Mouse (Mus musculus): ENCODE measurements at regions not wholly inside any gene's neighbourhood (a gene's known extent, or its start where the extent isn't known, plus 50 kb on each side); places are given as distances from the start of the nearest gene placed in this dataset.

DNA sequence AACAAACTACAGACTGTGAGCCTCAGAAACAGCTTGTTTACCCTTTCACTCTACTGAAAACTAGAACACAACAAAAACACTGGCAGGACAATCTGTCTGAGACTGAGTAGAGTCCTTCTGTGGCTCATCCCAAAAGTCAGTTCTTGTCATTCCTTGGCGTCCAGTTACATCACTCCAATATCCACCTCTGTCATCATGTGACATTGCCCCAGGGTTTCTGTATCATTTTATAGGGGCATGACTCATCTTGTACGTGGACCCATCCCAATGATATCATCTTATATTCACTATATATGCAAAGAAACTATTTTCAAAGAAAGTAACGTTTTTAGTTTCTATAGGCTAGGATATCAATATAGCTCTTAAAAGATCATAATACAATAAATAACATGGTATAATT, 152.3 kb downstream of the Dkk2 start:
- Histone ChIP-seq H3K4me3 (ENCODE audit: insufficient read depth in 1 of 2, low read depth in 1 of 2, low read length in 2 of 2, poor library complexity in 1 of 2, severe bottlenecking in 1 of 2) (no peak overlapping the region), H3K9ac (ENCODE audit: insufficient read depth, low read depth, low read length, poor library complexity, severe bottlenecking) (no peak overlapping the region), H3K27ac (ENCODE audit: insufficient read depth, low read depth, low read length, poor library complexity, severe bottlenecking) (no peak overlapping the region), H3K9me3 (ENCODE audit: control insufficient read depth, insufficient read depth, low read depth, low read length) (no peaks in the 10 kb centered on the region), H3K36me3 (ENCODE audit: control insufficient read depth, insufficient read depth, low read length, poor library complexity, severe bottlenecking) (no peaks in the 10 kb centered on the region), H3K4me1 (ENCODE audit: control insufficient read depth in 2 of 2, insufficient read depth in 2 of 2, low read length in 2 of 2, poor library complexity in 1 of 2) (no peaks in the 10 kb centered on the region)
- no peak for DNase-seq (ENCODE audit: low read depth, low spot score)
- no peak for TF ChIP-seq ZC3H11A (IDR thresholded peaks at IDR 0.05; ENCODE audit: borderline replicate concordance, low read depth, low read length)
- no peak for TF ChIP-seq MAFK (IDR thresholded peaks at IDR 0.05; ENCODE audit: insufficient read depth, low read depth, low read length)
- no peak for TF ChIP-seq HCFC1 (IDR thresholded peaks at IDR 0.05; ENCODE audit: borderline replicate concordance, insufficient read depth, low read length)
- no peak for TF ChIP-seq ZNF384 (IDR thresholded peaks at IDR 0.05; ENCODE audit: low read depth, low read length)
- TF ChIP-seq CHD2 (IDR thresholded peaks at IDR 0.05; ENCODE audit: low read depth, low read length): no peak
- in situ Hi-C loops (cut with MboI; ENCODE audit: low sequenced_read_pairs in 2 of 2, unreplicated experiment in 2 of 2): no loop called here

DNA sequence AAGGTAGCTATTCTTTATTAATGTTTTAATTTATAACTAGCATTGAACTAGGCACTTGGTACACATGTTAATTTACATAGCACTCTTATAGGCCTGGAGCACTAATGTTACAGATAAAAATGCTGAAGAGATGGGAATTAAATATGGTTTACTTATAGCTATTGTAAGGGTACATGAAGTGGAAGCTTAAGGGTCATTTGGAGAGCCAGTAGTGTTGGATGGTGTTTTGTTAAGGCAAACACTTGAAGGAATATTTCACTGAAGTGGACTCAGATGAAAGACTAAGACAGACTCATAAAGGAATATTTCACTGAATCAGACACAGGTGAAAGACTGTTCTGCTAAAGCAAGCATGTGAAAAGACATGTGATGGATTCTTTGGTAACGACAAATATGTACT, 172.7 kb downstream of the Dkk2 start:
- no peak overlapping the region for H3K9ac ChIP-seq (ENCODE audit: insufficient read depth, low read depth, low read length, poor library complexity, severe bottlenecking)
- H3K27ac ChIP-seq (ENCODE audit: insufficient read depth, low read depth, low read length, poor library complexity, severe bottlenecking): no peak overlapping the region
- in situ Hi-C loops (cut with MboI; ENCODE audit: low sequenced_read_pairs in 2 of 2, unreplicated experiment in 2 of 2): no loop called here
- TF ChIP-seq ZNF384 (IDR thresholded peaks at IDR 0.05; ENCODE audit: low read depth, low read length): no peak
- TF ChIP-seq CHD2 (IDR thresholded peaks at IDR 0.05; ENCODE audit: low read depth, low read length): no peak
- no peak for TF ChIP-seq MAFK (IDR thresholded peaks at IDR 0.05; ENCODE audit: insufficient read depth, low read depth, low read length)
- TF ChIP-seq HCFC1 (IDR thresholded peaks at IDR 0.05; ENCODE audit: borderline replicate concordance, insufficient read depth, low read length): no peak
- TF ChIP-seq ZC3H11A (IDR thresholded peaks at IDR 0.05; ENCODE audit: borderline replicate concordance, low read depth, low read length): no peak
- DNase-seq (ENCODE audit: low read depth, low spot score): no peak
- no peaks in the 10 kb centered on the region for H3K9me3 ChIP-seq (ENCODE audit: control insufficient read depth, insufficient read depth, low read depth, low read length)
- H3K36me3 ChIP-seq (ENCODE audit: control insufficient read depth, insufficient read depth, low read length, poor library complexity, severe bottlenecking): no peaks in the 10 kb centered on the region
- no peaks in the 10 kb centered on the region for H3K4me1 ChIP-seq (ENCODE audit: control insufficient read depth in 2 of 2, insufficient read depth in 2 of 2, low read length in 2 of 2, poor library complexity in 1 of 2)
- no peak overlapping the region for H3K4me3 ChIP-seq (ENCODE audit: insufficient read depth in 1 of 2, low read depth in 1 of 2, low read length in 2 of 2, poor library complexity in 1 of 2, severe bottlenecking in 1 of 2)

DNA sequence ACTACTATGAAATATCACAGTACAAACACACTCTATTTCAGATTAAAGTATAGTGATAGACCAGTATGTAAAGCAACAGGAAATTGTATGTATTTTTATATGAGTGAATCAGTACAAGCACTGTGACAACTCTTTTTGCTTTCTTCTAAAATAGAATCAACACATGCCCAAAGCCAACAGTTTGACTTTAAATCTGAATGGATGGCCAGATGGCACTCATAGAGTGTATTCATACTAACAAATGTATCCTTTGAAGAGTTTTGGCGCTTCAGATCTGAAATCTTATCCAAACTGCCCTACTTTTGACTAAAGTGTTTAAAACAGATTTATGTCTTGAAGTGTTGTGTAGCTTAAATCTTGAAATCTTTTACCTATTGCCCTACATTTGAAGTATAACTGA, 184.5 kb downstream of the Dkk2 start:
- no peaks in the 10 kb centered on the region for H3K9me3 ChIP-seq (ENCODE audit: control insufficient read depth, insufficient read depth, low read depth, low read length)
- no peak for DNase-seq (ENCODE audit: low read depth, low spot score)
- no peaks in the 10 kb centered on the region for H3K36me3 ChIP-seq (ENCODE audit: control insufficient read depth, insufficient read depth, low read length, poor library complexity, severe bottlenecking)
- no peak for TF ChIP-seq CHD2 (IDR thresholded peaks at IDR 0.05; ENCODE audit: low read depth, low read length)
- TF ChIP-seq ZNF384 (IDR thresholded peaks at IDR 0.05; ENCODE audit: low read depth, low read length): no peak
- no peak for TF ChIP-seq HCFC1 (IDR thresholded peaks at IDR 0.05; ENCODE audit: borderline replicate concordance, insufficient read depth, low read length)
- no peak for TF ChIP-seq MAFK (IDR thresholded peaks at IDR 0.05; ENCODE audit: insufficient read depth, low read depth, low read length)
- TF ChIP-seq ZC3H11A (IDR thresholded peaks at IDR 0.05; ENCODE audit: borderline replicate concordance, low read depth, low read length): no peak
- H3K4me3 ChIP-seq (ENCODE audit: insufficient read depth in 1 of 2, low read depth in 1 of 2, low read length in 2 of 2, poor library complexity in 1 of 2, severe bottlenecking in 1 of 2): no peak overlapping the region
- H3K27ac ChIP-seq (ENCODE audit: insufficient read depth, low read depth, low read length, poor library complexity, severe bottlenecking): no peak overlapping the region
- no peak overlapping the region for H3K9ac ChIP-seq (ENCODE audit: insufficient read depth, low read depth, low read length, poor library complexity, severe bottlenecking)
- no peaks in the 10 kb centered on the region for H3K4me1 ChIP-seq (ENCODE audit: control insufficient read depth in 2 of 2, insufficient read depth in 2 of 2, low read length in 2 of 2, poor library complexity in 1 of 2)
- in situ Hi-C loops (cut with MboI; ENCODE audit: low sequenced_read_pairs in 2 of 2, unreplicated experiment in 2 of 2): no loop called here

DNA sequence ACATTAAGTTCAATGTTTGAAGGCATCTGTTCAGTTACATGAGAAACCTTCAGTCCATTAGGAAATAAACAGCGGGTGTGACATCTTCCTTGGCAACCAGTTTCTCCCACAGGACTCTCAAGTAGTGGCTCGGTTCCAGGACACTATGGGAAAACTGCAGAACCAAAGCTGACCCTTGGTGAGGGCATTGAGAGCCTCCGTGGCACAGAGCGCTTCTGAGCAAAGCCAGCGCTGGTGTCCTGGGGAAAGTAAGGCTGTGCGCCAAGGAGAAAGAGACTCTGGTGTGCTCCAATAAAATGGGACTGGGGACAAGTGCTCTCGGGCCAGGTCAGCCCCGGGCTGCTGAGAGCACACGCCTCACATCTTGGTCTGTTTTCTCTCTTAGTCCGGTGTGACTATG, 189.7 kb downstream of the Dkk2 start:
- in situ Hi-C loops (cut with MboI; ENCODE audit: low sequenced_read_pairs in 2 of 2, unreplicated experiment in 2 of 2): no loop called here
- Histone ChIP-seq H3K9me3 (ENCODE audit: control insufficient read depth, insufficient read depth, low read depth, low read length) (no peaks in the 10 kb centered on the region), H3K4me3 (ENCODE audit: insufficient read depth in 1 of 2, low read depth in 1 of 2, low read length in 2 of 2, poor library complexity in 1 of 2, severe bottlenecking in 1 of 2) (no peak overlapping the region), H3K27ac (ENCODE audit: insufficient read depth, low read depth, low read length, poor library complexity, severe bottlenecking) (no peak overlapping the region), H3K9ac (ENCODE audit: insufficient read depth, low read depth, low read length, poor library complexity, severe bottlenecking) (no peak overlapping the region), H3K4me1 (ENCODE audit: control insufficient read depth in 2 of 2, insufficient read depth in 2 of 2, low read length in 2 of 2, poor library complexity in 1 of 2) (no peaks in the 10 kb centered on the region), H3K36me3 (ENCODE audit: control insufficient read depth, insufficient read depth, low read length, poor library complexity, severe bottlenecking) (no peaks in the 10 kb centered on the region)
- TF ChIP-seq CHD2 (IDR thresholded peaks at IDR 0.05; ENCODE audit: low read depth, low read length) (no peak), HCFC1 (IDR thresholded peaks at IDR 0.05; ENCODE audit: borderline replicate concordance, insufficient read depth, low read length) (no peak), ZNF384 (IDR thresholded peaks at IDR 0.05; ENCODE audit: low read depth, low read length) (no peak), MAFK (IDR thresholded peaks at IDR 0.05; ENCODE audit: insufficient read depth, low read depth, low read length) (no peak), ZC3H11A (IDR thresholded peaks at IDR 0.05; ENCODE audit: borderline replicate concordance, low read depth, low read length) (no peak)
- DNase-seq (ENCODE audit: low read depth, low spot score): no peak

DNA sequence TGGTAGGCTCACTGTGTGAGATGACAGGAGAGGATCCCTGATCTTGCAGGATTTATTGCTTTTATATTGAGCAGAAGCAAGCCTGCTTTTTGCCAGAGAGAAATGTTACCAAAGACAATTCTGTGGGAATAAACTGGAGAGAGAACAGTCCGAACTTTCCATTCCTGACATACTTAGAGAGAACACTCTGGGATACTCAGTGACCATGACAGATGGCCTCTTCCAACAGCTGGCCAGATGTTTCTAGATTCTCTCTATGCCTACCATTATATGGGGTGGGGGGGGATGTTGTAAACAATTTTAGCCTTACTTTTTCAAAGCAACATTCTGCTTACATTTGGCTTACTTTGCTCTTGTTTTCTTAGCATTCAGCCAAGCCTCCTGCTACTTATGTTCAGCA, 192.7 kb downstream of the Dkk2 start:
- Histone ChIP-seq H3K9me3 (ENCODE audit: control insufficient read depth, insufficient read depth, low read depth, low read length) (no peaks in the 10 kb centered on the region), H3K9ac (ENCODE audit: insufficient read depth, low read depth, low read length, poor library complexity, severe bottlenecking) (no peak overlapping the region), H3K36me3 (ENCODE audit: control insufficient read depth, insufficient read depth, low read length, poor library complexity, severe bottlenecking) (no peaks in the 10 kb centered on the region), H3K27ac (ENCODE audit: insufficient read depth, low read depth, low read length, poor library complexity, severe bottlenecking) (no peak overlapping the region), H3K4me1 (ENCODE audit: control insufficient read depth in 2 of 2, insufficient read depth in 2 of 2, low read length in 2 of 2, poor library complexity in 1 of 2) (no peaks in the 10 kb centered on the region), H3K4me3 (ENCODE audit: insufficient read depth in 1 of 2, low read depth in 1 of 2, low read length in 2 of 2, poor library complexity in 1 of 2, severe bottlenecking in 1 of 2) (no peak overlapping the region)
- no peak for DNase-seq (ENCODE audit: low read depth, low spot score)
- TF ChIP-seq HCFC1 (IDR thresholded peaks at IDR 0.05; ENCODE audit: borderline replicate concordance, insufficient read depth, low read length): no peak
- TF ChIP-seq ZC3H11A (IDR thresholded peaks at IDR 0.05; ENCODE audit: borderline replicate concordance, low read depth, low read length): no peak
- no peak for TF ChIP-seq CHD2 (IDR thresholded peaks at IDR 0.05; ENCODE audit: low read depth, low read length)
- TF ChIP-seq MAFK (IDR thresholded peaks at IDR 0.05; ENCODE audit: insufficient read depth, low read depth, low read length): no peak
- no peak for TF ChIP-seq ZNF384 (IDR thresholded peaks at IDR 0.05; ENCODE audit: low read depth, low read length)
- in situ Hi-C loops (cut with MboI; ENCODE audit: low sequenced_read_pairs in 2 of 2, unreplicated experiment in 2 of 2): no loop called here

Data from ES-E14 (cell line).